Comparison of ENCODE assay signal across 15 mouse cellular contexts in the genomic region with DNA sequence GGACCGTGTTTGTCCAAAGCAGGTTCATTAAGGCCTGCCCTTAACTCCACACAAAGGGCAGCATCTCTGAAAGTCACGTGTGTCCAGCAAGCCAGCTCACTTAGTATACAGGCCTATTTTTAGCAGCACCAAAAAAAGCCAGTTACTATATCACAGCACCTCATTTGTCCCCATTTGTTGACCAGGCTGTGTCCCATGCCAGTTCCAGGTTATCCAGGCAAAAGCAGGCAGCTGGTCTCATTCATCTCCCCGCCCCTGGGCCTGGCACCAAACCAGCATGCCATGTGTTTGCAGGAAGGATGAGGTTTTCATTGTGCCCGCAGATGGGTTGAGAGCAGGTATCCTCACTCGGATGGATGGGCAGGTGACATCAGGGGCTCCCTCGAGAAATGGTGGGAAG. TPM values are rescaled to one million over a fixed set of nuclear protein-coding genes. Genes with fewer than 3 reads are reported as not detected.
DNase-seq lines count a peak whose midpoint lies in the region; ATAC-seq and TF ChIP-seq lines count a peak whose summit lies in the region.
"Had no signal": no experiment of that assay in that cellular context is flagged by ENCODE, and none has a peak within 500 bp of the region (broad histone marks: within the 10 kb centered on the region; RNA-seq: fewer than 3 reads in every experiment).

No protein-coding gene starts in this region.

- no peak for TF ChIP-seq EP300 in liver, postnatal 0 days (IDR thresholded peaks at IDR 0.05; ENCODE audit: low read depth)

- H3K4me1 ChIP-seq in forebrain, embryonic 13.5 days: peaks cover 56% of the 10 kb centered on the region
- H3K4me1 ChIP-seq in forebrain, embryonic 15.5 days: peaks cover 53% of the 10 kb centered on the region
- peaks cover 8% of the 10 kb centered on the region for H3K4me1 ChIP-seq in midbrain, postnatal 0 days (ENCODE audit: insufficient read depth, low read length)
- H3K4me1 ChIP-seq in midbrain, embryonic 10.5 days: peaks cover 50% of the 10 kb centered on the region
- peaks cover 65% of the 10 kb centered on the region for H3K4me1 ChIP-seq in limb, embryonic 10.5 days
- H3K4me1 ChIP-seq in liver, postnatal 0 days (ENCODE audit: insufficient read depth): no peaks in the 10 kb centered on the region

- no peak for TF ChIP-seq CTCF in midbrain, postnatal 0 days (IDR thresholded peaks at IDR 0.05)
- TF ChIP-seq CTCF in liver, postnatal 0 days (IDR thresholded peaks at IDR 0.05; ENCODE audit: low read depth): no peak

- no peak overlapping the region for H3K4me3 ChIP-seq in forebrain, embryonic 13.5 days
- no peak overlapping the region for H3K4me3 ChIP-seq in forebrain, embryonic 15.5 days
- no peak overlapping the region for H3K4me3 ChIP-seq in midbrain, postnatal 0 days (ENCODE audit: low read depth, low read length)
- H3K4me3 ChIP-seq in midbrain, embryonic 10.5 days: no peak overlapping the region
- H3K4me3 ChIP-seq in limb, embryonic 10.5 days: no peak overlapping the region
- no peak overlapping the region for H3K4me3 ChIP-seq in liver, postnatal 0 days (ENCODE audit: low read depth, low read length)
- H3K4me3 ChIP-seq: hindbrain, embryonic 12.5 days; neural tube, embryonic 15.5 days; stomach, embryonic 15.5 days had no signal

- H3K4me2 ChIP-seq in forebrain, embryonic 13.5 days: no peak overlapping the region
- H3K4me2 ChIP-seq in forebrain, embryonic 15.5 days (replicated peaks): no peak overlapping the region
- H3K4me2 ChIP-seq in midbrain, postnatal 0 days (ENCODE audit: low read depth, low read length, poor library complexity, severe bottlenecking): no peak overlapping the region
- no peak overlapping the region for H3K4me2 ChIP-seq in liver, postnatal 0 days (ENCODE audit: low read depth, low read length)
- H3K4me2 ChIP-seq: hindbrain, embryonic 12.5 days; neural tube, embryonic 15.5 days; stomach, embryonic 15.5 days had no signal

- peak; percentile 61 for DNase-seq in midbrain, postnatal 0 days (ENCODE audit: low spot score)
- DNase-seq in midbrain, embryonic 10.5 days (ENCODE audit: low spot score): no peak
- peak; percentile 62 to 71 for DNase-seq in heart, adult 9 months (ENCODE audit: low spot score in 2 of 2)
- no peak for DNase-seq in limb, embryonic 10.5 days (ENCODE audit: low spot score)
- no peak for DNase-seq in liver, postnatal 0 days
- DNase-seq in left cerebral cortex, postnatal 14 days (ENCODE audit: low spot score in 2 of 2): no peak
- DNase-seq: kidney, postnatal 4 days; lung, adult 18-20 months had no signal

- no peak for ATAC-seq in forebrain, embryonic 13.5 days
- no peak for ATAC-seq in forebrain, embryonic 15.5 days (replicated peaks)
- ATAC-seq in midbrain, postnatal 0 days (ENCODE audit: low FRiP score): no peak
- ATAC-seq in liver, postnatal 0 days: no peak
- ATAC-seq: activated CD4-positive, CD25-positive, alpha-beta regulatory T cell, adult 4 months had no signal

- intact Hi-C loops in left cerebral cortex, postnatal 14 days (cut with DNase I): no loop called here

- H3K36me3 ChIP-seq in forebrain, embryonic 13.5 days (ENCODE audit: poor library complexity, severe bottlenecking): no peaks in the 10 kb centered on the region
- no peaks in the 10 kb centered on the region for H3K36me3 ChIP-seq in forebrain, embryonic 15.5 days
- no peaks in the 10 kb centered on the region for H3K36me3 ChIP-seq in midbrain, postnatal 0 days (ENCODE audit: insufficient read depth, low read length)
- H3K36me3 ChIP-seq in midbrain, embryonic 10.5 days: no peaks in the 10 kb centered on the region
- H3K36me3 ChIP-seq in limb, embryonic 10.5 days: no peaks in the 10 kb centered on the region
- H3K36me3 ChIP-seq in liver, postnatal 0 days (replicated peaks; ENCODE audit: insufficient read depth, low read length): no peaks in the 10 kb centered on the region
- H3K36me3 ChIP-seq: G1E; hindbrain, embryonic 12.5 days; neural tube, embryonic 15.5 days; stomach, embryonic 15.5 days had no signal

- H3K9ac ChIP-seq in forebrain, embryonic 13.5 days: no peak overlapping the region
- H3K9ac ChIP-seq in forebrain, embryonic 15.5 days (replicated peaks): no peak overlapping the region
- H3K9ac ChIP-seq in midbrain, postnatal 0 days (replicated peaks; ENCODE audit: low read length, poor library complexity, severe bottlenecking): no peak overlapping the region
- H3K9ac ChIP-seq in liver, postnatal 0 days (replicated peaks): no peak overlapping the region
- H3K9ac ChIP-seq: hindbrain, embryonic 12.5 days; neural tube, embryonic 15.5 days; stomach, embryonic 15.5 days had no signal

- peaks cover 12% of the 10 kb centered on the region for H3K27me3 ChIP-seq in forebrain, embryonic 13.5 days
- H3K27me3 ChIP-seq in forebrain, embryonic 15.5 days: peaks cover 6% of the 10 kb centered on the region; the same call in 1 of the 2 replicates
- H3K27me3 ChIP-seq in midbrain, postnatal 0 days (ENCODE audit: insufficient read depth, low read length): peaks cover 1% of the 10 kb centered on the region; the same call in 1 of the 2 replicates
- peaks cover 33% of the 10 kb centered on the region for H3K27me3 ChIP-seq in midbrain, embryonic 10.5 days (ENCODE audit: low read depth, poor library complexity, severe bottlenecking)
- H3K27me3 ChIP-seq in limb, embryonic 10.5 days (ENCODE audit: low read depth, poor library complexity, severe bottlenecking): peaks cover 31% of the 10 kb centered on the region
- peaks cover 12% of the 10 kb centered on the region for H3K27me3 ChIP-seq in liver, postnatal 0 days (ENCODE audit: insufficient read depth, low read length)

- H3K27ac ChIP-seq in forebrain, embryonic 13.5 days: 0 out of 2 replicates have a peak overlapping the region, but pooled peaks have one; percentile 25
- no peak overlapping the region for H3K27ac ChIP-seq in forebrain, embryonic 15.5 days (replicated peaks)
- no peak overlapping the region for H3K27ac ChIP-seq in midbrain, postnatal 0 days (ENCODE audit: low read depth, low read length)
- H3K27ac ChIP-seq in midbrain, embryonic 10.5 days (replicated peaks): no peak overlapping the region
- H3K27ac ChIP-seq in limb, embryonic 10.5 days: peak overlapping the region; percentile 34; the same call in 1 of the 2 replicates
- H3K27ac ChIP-seq in liver, postnatal 0 days (ENCODE audit: low read depth): no peak overlapping the region
- H3K27ac ChIP-seq: hindbrain, embryonic 12.5 days; neural tube, embryonic 15.5 days; stomach, embryonic 15.5 days had no signal

- WGBS in forebrain, embryonic 13.5 days: 64% methylated on average over 6 of the region's 6 CpGs
- 51% methylated on average over 6 of the region's 6 CpGs for WGBS in forebrain, embryonic 15.5 days
- WGBS in midbrain, postnatal 0 days: 76% methylated on average over 6 of the region's 6 CpGs
- WGBS in midbrain, embryonic 10.5 days: 84% methylated on average over 6 of the region's 6 CpGs
- 81% methylated on average over 6 of the region's 6 CpGs for WGBS in limb, embryonic 10.5 days
- WGBS in liver, postnatal 0 days (ENCODE audit: insufficient replicate concordance): 66% methylated on average over 6 of the region's 6 CpGs

- no peaks in the 10 kb centered on the region for H3K9me3 ChIP-seq in forebrain, embryonic 13.5 days (replicated peaks)
- H3K9me3 ChIP-seq in forebrain, embryonic 15.5 days: no peaks in the 10 kb centered on the region
- H3K9me3 ChIP-seq in midbrain, postnatal 0 days (ENCODE audit: low read length): no peaks in the 10 kb centered on the region
- no peaks in the 10 kb centered on the region for H3K9me3 ChIP-seq in midbrain, embryonic 10.5 days (replicated peaks)
- H3K9me3 ChIP-seq in limb, embryonic 10.5 days (replicated peaks): no peaks in the 10 kb centered on the region
- no peaks in the 10 kb centered on the region for H3K9me3 ChIP-seq in liver, postnatal 0 days (ENCODE audit: low read length)
- H3K9me3 ChIP-seq: hindbrain, embryonic 12.5 days; neural tube, embryonic 15.5 days; stomach, embryonic 15.5 days had no signal

RNA-seq across cellular contexts. Expression of gene Nfatc2, which starts 16.6 kb away (rescaled TPM):
- polyA plus RNA-seq in forebrain, embryonic 13.5 days (2015; fragmentation: Nextera tagmentation; extraction: Ambion mirVana): 1.5 and 1.7 TPM in 2 replicates
- 1.9 TPM in 2 replicates for polyA plus RNA-seq in forebrain, embryonic 15.5 days (2015; fragmentation: Nextera tagmentation; extraction: Ambion mirVana)
- 5.1 and 6.4 TPM in 2 replicates for total RNA-seq in midbrain, postnatal 0 days (2014; rRNA removed)
- 7.3 and 8.2 TPM in 2 replicates for polyA plus RNA-seq in midbrain, postnatal 0 days (2015; fragmentation: Nextera tagmentation; extraction: Ambion mirVana)
- 0.54 and 0.61 TPM in 2 replicates for polyA plus RNA-seq in midbrain, embryonic 10.5 days (2016; fragmentation: Nextera tagmentation; extraction: Ambion mirVana)
- 1.0 and 3.2 TPM in 2 replicates for polyA plus RNA-seq in limb, embryonic 10.5 days (2016; fragmentation: Nextera tagmentation; extraction: Ambion mirVana)
- 0.11 and 0.18 TPM in 2 replicates for polyA plus RNA-seq in liver, postnatal 0 days (2015; fragmentation: Nextera tagmentation; extraction: Ambion mirVana)
- total RNA-seq in left cerebral cortex, postnatal 14 days (2021): 10 to 100 TPM; 11.8 to 15.0 TPM
- polyA plus RNA-seq: G1E had no signal

Comparison
In these comparisons a context has a peak if more than half of its experiments do, and no peak if none do; other contexts are left out.
1. H3K27ac ChIP-seq: peak in forebrain, embryonic 13.5 days (single experiment) and limb, embryonic 10.5 days (single experiment); none in forebrain, embryonic 15.5 days (single experiment), midbrain, postnatal 0 days (single experiment), midbrain, embryonic 10.5 days (single experiment) and liver, postnatal 0 days (single experiment).
2. DNase-seq: peak in midbrain, postnatal 0 days (single experiment) and heart, adult 9 months (2 of 2); none in midbrain, embryonic 10.5 days (single experiment), limb, embryonic 10.5 days (single experiment), liver, postnatal 0 days (single experiment) and left cerebral cortex, postnatal 14 days (0 of 2).